Mouse (Mus musculus): Measurements from ENCODE around the gene Rfx8.

DNA sequence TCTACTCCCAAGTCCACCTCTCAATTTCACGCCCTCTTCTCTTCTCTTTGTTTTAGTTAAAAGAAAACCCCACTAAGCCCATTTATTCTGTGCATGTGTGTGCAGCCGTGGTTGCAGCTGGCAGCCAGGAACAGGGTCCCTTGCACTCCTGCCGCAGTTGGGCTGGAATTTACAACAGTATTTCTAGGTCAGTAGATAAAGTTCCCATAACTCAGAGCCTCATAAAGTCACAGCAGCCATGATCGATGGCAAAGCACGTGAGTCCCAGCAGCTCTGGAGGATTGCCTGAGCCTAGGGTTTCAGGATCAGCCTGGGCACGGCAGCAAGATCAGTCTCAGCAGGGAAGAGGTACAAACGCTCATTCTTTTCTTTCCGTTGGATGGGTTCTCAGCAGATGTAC lies 102.3 kb downstream of the Rfx8 start:
- TF ChIP-seq CTCF (IDR thresholded peaks at IDR 0.05; ENCODE audit: low read depth): no peak
- TF ChIP-seq EP300 (IDR thresholded peaks at IDR 0.05; ENCODE audit: low read depth): no peak
